Mouse (Mus musculus): ENCODE measurements around the gene Hmgcl. TPM values are rescaled to one million over a fixed set of nuclear protein-coding genes. Genes with fewer than 3 reads are reported as not detected.

Gene Hmgcl
- 17.4 and 32.0 TPM in 2 replicates for polyA plus RNA-seq (2012; ENCODE audit: low replicate concordance)

DNA sequence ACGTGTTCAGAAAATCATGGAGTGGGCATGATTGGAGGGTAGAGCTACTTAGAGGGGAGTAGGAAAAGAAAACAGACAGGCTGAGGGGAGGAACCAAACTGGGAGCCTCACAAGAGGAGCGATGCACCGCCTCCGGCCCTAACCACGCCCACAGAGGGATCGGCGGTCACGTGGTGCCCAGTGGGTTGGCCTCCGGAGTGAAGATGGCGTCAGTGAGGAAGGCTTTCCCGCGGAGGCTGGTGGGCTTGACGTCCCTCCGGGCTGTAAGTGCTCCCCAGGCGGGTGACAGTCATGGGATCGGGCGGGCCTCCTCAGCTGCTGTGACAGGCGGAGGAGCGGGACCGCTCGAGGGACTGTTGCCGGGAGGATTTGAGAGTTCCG lies at the start of gene Hmgcl:
Gene Hmgcl (plus strand): TSS at position 171 of the 381 bp plus-strand sequence.

DNA sequence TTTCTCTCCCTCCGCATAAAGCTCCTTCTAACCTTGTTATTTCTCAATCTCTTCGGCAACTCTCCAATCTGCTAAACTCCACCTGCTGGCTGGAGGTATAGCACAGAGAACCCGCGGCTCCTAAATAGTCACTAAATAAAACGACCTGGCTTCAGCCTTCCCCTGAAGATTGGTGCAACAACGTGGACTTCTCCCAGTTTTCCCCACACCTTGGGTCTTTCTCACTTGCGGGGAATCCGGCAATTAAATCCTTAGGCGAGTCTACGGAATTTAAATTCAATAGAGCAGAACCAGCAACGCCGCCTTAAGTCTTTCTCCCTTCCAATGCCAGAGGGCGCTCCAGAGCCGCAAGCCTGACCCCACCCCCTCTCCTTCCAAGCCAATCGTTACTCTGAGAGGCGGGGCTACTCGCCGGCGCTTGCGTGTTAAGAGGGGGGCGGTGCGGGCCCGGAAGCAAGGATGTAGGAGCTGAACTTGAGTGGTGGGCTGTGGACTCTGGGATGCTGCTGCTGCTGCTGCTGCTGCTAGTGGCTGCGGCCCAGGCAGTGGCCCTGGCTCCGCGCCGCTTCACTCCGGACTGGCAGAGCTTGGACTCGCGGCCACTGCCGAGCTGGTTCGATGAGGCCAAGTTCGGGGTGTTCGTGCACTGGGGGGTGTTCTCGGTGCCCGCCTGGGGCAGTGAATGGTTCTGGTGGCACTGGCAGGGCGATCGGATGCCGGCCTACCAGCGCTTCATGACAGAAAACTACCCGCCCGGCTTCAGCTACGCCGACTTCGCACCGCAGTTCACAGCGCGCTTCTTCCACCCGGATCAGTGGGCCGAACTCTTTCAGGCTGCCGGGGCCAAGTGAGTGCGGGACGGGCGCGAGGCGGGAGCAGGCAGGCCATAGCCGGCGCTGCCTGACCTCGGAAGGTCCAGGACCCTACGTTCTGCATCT lies 25.7 kb upstream of the Hmgcl start, which contains the start of gene Fuca1:
Gene Fuca1 (plus strand): TSS at position 432 of the 938 bp plus-strand sequence.

GRCm38 (mm10) chr4:135963457-135964193 lies 17.4 kb downstream of the Hmgcl start, which contains the start of gene Gale:
Gene Gale, plus strand, starts transcription at chr4:135963727.

GRCm38 (mm10) chr4:135972556-135972906 lies 26.3 kb downstream of the Hmgcl start, which contains the start of gene Lypla2:
Gene Lypla2, minus strand, starts transcription at chr4:135972626.

DNA sequence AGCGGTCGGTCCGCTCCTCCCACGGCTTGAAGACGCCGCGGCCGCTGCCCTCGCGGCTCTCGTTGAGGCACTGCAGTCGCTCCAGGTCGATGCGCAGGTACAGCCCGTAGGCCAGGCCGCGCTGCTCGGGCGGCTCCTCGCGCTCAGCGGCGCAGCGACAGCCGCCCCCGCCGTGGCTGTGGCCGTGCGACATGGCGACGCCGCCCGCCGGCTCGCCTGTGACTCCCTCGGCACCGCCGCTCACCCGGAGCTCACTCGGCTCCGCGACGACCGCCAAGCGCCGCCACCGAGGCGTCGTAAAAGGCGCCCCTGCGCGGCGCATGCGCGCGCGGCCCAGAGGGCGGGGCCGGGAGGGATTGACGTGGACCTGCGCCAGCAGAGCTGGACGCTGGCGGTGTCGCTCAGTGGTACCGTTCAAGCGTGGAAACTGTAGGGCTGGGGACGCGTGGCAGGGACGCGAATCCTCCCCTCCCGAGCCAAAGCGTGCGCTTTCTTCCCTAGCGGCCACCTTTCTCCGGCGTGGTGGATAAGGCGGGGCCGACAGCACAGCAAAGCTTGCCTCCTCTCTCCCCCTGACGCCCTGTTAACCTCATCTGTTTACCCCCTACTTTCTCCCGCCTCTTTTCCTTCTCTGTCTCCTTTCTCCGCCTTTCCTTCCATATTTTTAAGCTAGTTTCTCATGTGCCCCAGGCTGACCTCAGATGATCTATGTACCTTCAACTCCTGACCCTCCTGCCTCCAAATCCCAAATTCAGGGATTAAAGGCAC lies 40.9 kb downstream of the Hmgcl start, which contains the start of gene Pithd1:
Gene Pithd1 (minus strand): TSS at position 322 of the 768 bp plus-strand sequence.

Other genes with a start within 250 kb of the Hmgcl start
- gene Il22ra1, start 218.3 kb upstream of the Hmgcl start, polyA plus RNA-seq (2012; ENCODE audit: low replicate concordance), result not detected in 2 replicates
- 0.07 and 0.09 TPM in 2 replicates for gene Myom3, start 186.7 kb upstream of the Hmgcl start, polyA plus RNA-seq (2012; ENCODE audit: low replicate concordance)
- 373 and 452 TPM in 2 replicates for gene Srsf10, start 90.7 kb upstream of the Hmgcl start, polyA plus RNA-seq (2012; ENCODE audit: low replicate concordance)
- 1.2 and 6.1 TPM in 2 replicates for gene Pnrc2, start 72.6 kb upstream of the Hmgcl start, polyA plus RNA-seq (2012; ENCODE audit: low replicate concordance)
- gene Cnr2, start 51.1 kb upstream of the Hmgcl start, polyA plus RNA-seq (2012; ENCODE audit: low replicate concordance), result 2.5 and 9.4 TPM in 2 replicates
- gene Fuca1, start 25.7 kb upstream of the Hmgcl start, polyA plus RNA-seq (2012; ENCODE audit: low replicate concordance), result 11.8 and 14.9 TPM in 2 replicates
- gene Gale, start 17.3 kb downstream of the Hmgcl start, polyA plus RNA-seq (2012; ENCODE audit: low replicate concordance), result 13.9 and 30.1 TPM in 2 replicates
- gene Lypla2, start 26.2 kb downstream of the Hmgcl start, polyA plus RNA-seq (2012; ENCODE audit: low replicate concordance), result 401 and 495 TPM in 2 replicates
- 20.6 and 96.9 TPM in 2 replicates for gene Pithd1, start 40.8 kb downstream of the Hmgcl start, polyA plus RNA-seq (2012; ENCODE audit: low replicate concordance)
- 4.6 and 6.3 TPM in 2 replicates for gene Eloa, start 75.3 kb downstream of the Hmgcl start, polyA plus RNA-seq (2012; ENCODE audit: low replicate concordance)
- gene Rpl11, start 107.0 kb downstream of the Hmgcl start, polyA plus RNA-seq (2012; ENCODE audit: low replicate concordance), result 692 and 1,423 TPM in 2 replicates
- gene Id3, start 197.0 kb downstream of the Hmgcl start, polyA plus RNA-seq (2012; ENCODE audit: low replicate concordance), result 15.8 and 17.4 TPM in 2 replicates
- gene E2f2, start 225.9 kb downstream of the Hmgcl start, polyA plus RNA-seq (2012; ENCODE audit: low replicate concordance), result 235 and 238 TPM in 2 replicates